9 mouse cellular contexts compared by ENCODE assay signal in genomic region chr2:90903398-90903797, GRCm38 (mm10). TPM values are rescaled to one million over a fixed set of nuclear protein-coding genes. Genes with fewer than 3 reads are reported as not detected.
A peak's percentile ranks its signal among the peaks of the same experiment; 100 is the strongest.
DNase-seq lines count a peak whose midpoint lies in the region; ATAC-seq and TF ChIP-seq lines count a peak whose summit lies in the region.
"Had no signal": no experiment of that assay in that cellular context is flagged by ENCODE, and none has a peak within 500 bp of the region (broad histone marks: within the 10 kb centered on the region; RNA-seq: fewer than 3 reads in every experiment).

No protein-coding gene starts in this region.

- peak overlapping the region; percentile 89 for H3K4me3 ChIP-seq in kidney, postnatal 0 days (replicated peaks; ENCODE audit: low read depth, low read length)
- H3K4me3 ChIP-seq in embryonic facial prominence, embryonic 10.5 days = peak overlapping the region; percentile 92
- H3K4me3 ChIP-seq in intestine, embryonic 14.5 days (ENCODE audit: low read depth, low read length) = peak overlapping the region; percentile 79
- H3K4me3 ChIP-seq in midbrain, postnatal 0 days (ENCODE audit: low read depth, low read length) = peak overlapping the region; percentile 91

- no peak for ATAC-seq in kidney, postnatal 0 days (replicated peaks; ENCODE audit: low FRiP score, low read depth)
- ATAC-seq in intestine, embryonic 14.5 days (replicated peaks; ENCODE audit: low FRiP score, low TSS enrichment, low read depth) = no peak
- ATAC-seq in midbrain, postnatal 0 days (ENCODE audit: low FRiP score) = no peak

- peak overlapping the region; percentile 70 for H3K4me2 ChIP-seq in kidney, postnatal 0 days (ENCODE audit: low read length)
- peak overlapping the region; percentile 87 for H3K4me2 ChIP-seq in intestine, embryonic 14.5 days (ENCODE audit: low read length)
- peak overlapping the region; percentile 68 for H3K4me2 ChIP-seq in midbrain, postnatal 0 days (ENCODE audit: low read depth, low read length, poor library complexity, severe bottlenecking)

- no peak for TF ChIP-seq CTCF in kidney, postnatal 0 days (IDR thresholded peaks at IDR 0.05; ENCODE audit: low read depth)
- TF ChIP-seq CTCF in midbrain, postnatal 0 days (IDR thresholded peaks at IDR 0.05) = no peak

- H3K4me1 ChIP-seq in kidney, postnatal 0 days (replicated peaks; ENCODE audit: insufficient read depth, low read length) = 0 out of 2 replicates have a peak, but pooled peaks cover 12% of the 10 kb centered on the region
- peaks cover 23% of the 10 kb centered on the region for H3K4me1 ChIP-seq in embryonic facial prominence, embryonic 10.5 days
- H3K4me1 ChIP-seq in intestine, embryonic 14.5 days (replicated peaks; ENCODE audit: control insufficient read depth, insufficient read depth, low read length) = peaks cover 20% of the 10 kb centered on the region
- 0 out of 2 replicates have a peak, but pooled peaks cover 2% of the 10 kb centered on the region for H3K4me1 ChIP-seq in midbrain, postnatal 0 days (ENCODE audit: insufficient read depth, low read length)

- H3K9ac ChIP-seq in kidney, postnatal 0 days (ENCODE audit: low read depth, low read length) = peak overlapping the region; percentile 89
- peak overlapping the region; percentile 92 for H3K9ac ChIP-seq in intestine, embryonic 14.5 days (ENCODE audit: low read length)
- peak overlapping the region; percentile 97 for H3K9ac ChIP-seq in midbrain, postnatal 0 days (replicated peaks; ENCODE audit: low read length, poor library complexity, severe bottlenecking)

- H3K27me3 ChIP-seq in kidney, postnatal 0 days (ENCODE audit: insufficient read depth, low read length) = no peaks in the 10 kb centered on the region
- H3K27me3 ChIP-seq in embryonic facial prominence, embryonic 10.5 days (replicated peaks; ENCODE audit: low read depth, poor library complexity, severe bottlenecking) = no peaks in the 10 kb centered on the region
- H3K27me3 ChIP-seq in intestine, embryonic 14.5 days (replicated peaks; ENCODE audit: control insufficient read depth, insufficient read depth, low read length) = no peaks in the 10 kb centered on the region
- no peaks in the 10 kb centered on the region for H3K27me3 ChIP-seq in midbrain, postnatal 0 days (ENCODE audit: insufficient read depth, low read length)

- WGBS in kidney, postnatal 0 days = 78% methylated on average over 2 of the region's 2 CpGs
- 89% methylated on average over 2 of the region's 2 CpGs for WGBS in embryonic facial prominence, embryonic 10.5 days
- WGBS in intestine, embryonic 14.5 days = 67% methylated on average over 2 of the region's 2 CpGs
- 85% methylated on average over 2 of the region's 2 CpGs for WGBS in midbrain, postnatal 0 days

- no peaks in the 10 kb centered on the region for H3K9me3 ChIP-seq in kidney, postnatal 0 days (replicated peaks; ENCODE audit: low read length)
- H3K9me3 ChIP-seq in embryonic facial prominence, embryonic 10.5 days = no peaks in the 10 kb centered on the region
- H3K9me3 ChIP-seq in intestine, embryonic 14.5 days (ENCODE audit: control insufficient read depth, low read length) = no peaks in the 10 kb centered on the region
- no peaks in the 10 kb centered on the region for H3K9me3 ChIP-seq in midbrain, postnatal 0 days (ENCODE audit: low read length)

- peaks cover 17% of the 10 kb centered on the region for H3K36me3 ChIP-seq in kidney, postnatal 0 days (ENCODE audit: insufficient read depth, low read length)
- peaks cover 71% of the 10 kb centered on the region for H3K36me3 ChIP-seq in embryonic facial prominence, embryonic 10.5 days (replicated peaks)
- peaks cover 52% of the 10 kb centered on the region for H3K36me3 ChIP-seq in intestine, embryonic 14.5 days (ENCODE audit: control insufficient read depth, insufficient read depth, low read length)
- peaks cover 17% of the 10 kb centered on the region for H3K36me3 ChIP-seq in midbrain, postnatal 0 days (ENCODE audit: insufficient read depth, low read length)

- DNase-seq in kidney, postnatal 0 days (ENCODE audit: low spot score) = no peak
- DNase-seq in kidney, adult 9 months = no peak
- DNase-seq in embryonic facial prominence, embryonic 10.5 days (ENCODE audit: low spot score) = no peak
- DNase-seq in intestine, embryonic 14.5 days (ENCODE audit: low spot score) = no peak
- DNase-seq in midbrain, postnatal 0 days (ENCODE audit: low spot score) = no peak
- no peak for DNase-seq in spleen, adult 18-20 months
- DNase-seq in cerebellum, postnatal 25 days = no peak
- no peak for DNase-seq in gastrocnemius, postnatal 4 days (ENCODE audit: low spot score in 2 of 2)
- DNase-seq: kidney, postnatal 25 days had no signal

- H3K27ac ChIP-seq in kidney, postnatal 0 days = peak overlapping the region; percentile 95; the same call in 1 of the 2 replicates
- no peak overlapping the region; the same call in 1 of the 2 replicates for H3K27ac ChIP-seq in embryonic facial prominence, embryonic 10.5 days (replicated peaks)
- H3K27ac ChIP-seq in intestine, embryonic 14.5 days (ENCODE audit: low read depth) = no peak overlapping the region
- no peak overlapping the region for H3K27ac ChIP-seq in midbrain, postnatal 0 days (ENCODE audit: low read depth, low read length)

RNA-seq across cellular contexts. Expression of gene Kbtbd4, which starts 1.1 kb away (rescaled TPM):
- polyA plus RNA-seq in kidney, postnatal 0 days (2015; fragmentation: Nextera tagmentation; extraction: Ambion mirVana) = 32.7 and 33.8 TPM in 2 replicates
- 58.1 and 59.4 TPM in 2 replicates for polyA plus RNA-seq in embryonic facial prominence, embryonic 10.5 days (2016; fragmentation: Nextera tagmentation; extraction: Ambion mirVana)
- 26.3 and 32.4 TPM in 2 replicates for polyA plus RNA-seq in intestine, embryonic 14.5 days (2014; fragmentation: Nextera tagmentation; extraction: Ambion mirVana)
- total RNA-seq in midbrain, postnatal 0 days (2014; rRNA removed) = 47.7 and 50.5 TPM in 2 replicates
- polyA plus RNA-seq in midbrain, postnatal 0 days (2015; fragmentation: Nextera tagmentation; extraction: Ambion mirVana) = 60.0 and 60.4 TPM in 2 replicates
- 10 to 100 TPM; 19.6 to 23.5 TPM for total RNA-seq in gastrocnemius, postnatal 4 days (2021)

RNA-seq across cellular contexts. Expression of gene Ndufs3, which starts 1.2 kb away (rescaled TPM):
- polyA plus RNA-seq in kidney, postnatal 0 days (2015; fragmentation: Nextera tagmentation; extraction: Ambion mirVana) = 322 and 331 TPM in 2 replicates
- polyA plus RNA-seq in embryonic facial prominence, embryonic 10.5 days (2016; fragmentation: Nextera tagmentation; extraction: Ambion mirVana) = 201 and 206 TPM in 2 replicates
- 244 and 251 TPM in 2 replicates for polyA plus RNA-seq in intestine, embryonic 14.5 days (2014; fragmentation: Nextera tagmentation; extraction: Ambion mirVana)
- total RNA-seq in midbrain, postnatal 0 days (2014; rRNA removed) = 158 and 196 TPM in 2 replicates
- 251 and 258 TPM in 2 replicates for polyA plus RNA-seq in midbrain, postnatal 0 days (2015; fragmentation: Nextera tagmentation; extraction: Ambion mirVana)
- 100 to 1,000 TPM; 329 to 331 TPM for total RNA-seq in gastrocnemius, postnatal 4 days (2021)

RNA-seq across cellular contexts. Expression of gene C1qtnf4, which starts 17.7 kb away (rescaled TPM):
- 23.0 and 28.0 TPM in 2 replicates for polyA plus RNA-seq in kidney, postnatal 0 days (2015; fragmentation: Nextera tagmentation; extraction: Ambion mirVana)
- 2.8 and 4.9 TPM in 2 replicates for polyA plus RNA-seq in embryonic facial prominence, embryonic 10.5 days (2016; fragmentation: Nextera tagmentation; extraction: Ambion mirVana)
- 9.6 and 11.3 TPM in 2 replicates for polyA plus RNA-seq in intestine, embryonic 14.5 days (2014; fragmentation: Nextera tagmentation; extraction: Ambion mirVana)
- 488 and 629 TPM in 2 replicates for total RNA-seq in midbrain, postnatal 0 days (2014; rRNA removed)
- 245 and 271 TPM in 2 replicates for polyA plus RNA-seq in midbrain, postnatal 0 days (2015; fragmentation: Nextera tagmentation; extraction: Ambion mirVana)
- 10 to 100 TPM in 1 of 2 experiments, 1 to 10 TPM in 1; 7.5 to 10.1 TPM for total RNA-seq in gastrocnemius, postnatal 4 days (2021)

RNA-seq across cellular contexts. Expression of gene Celf1, which starts 36.8 kb away (rescaled TPM):
- 59.3 and 65.5 TPM in 2 replicates for polyA plus RNA-seq in kidney, postnatal 0 days (2015; fragmentation: Nextera tagmentation; extraction: Ambion mirVana)
- 139 and 145 TPM in 2 replicates for polyA plus RNA-seq in embryonic facial prominence, embryonic 10.5 days (2016; fragmentation: Nextera tagmentation; extraction: Ambion mirVana)
- polyA plus RNA-seq in intestine, embryonic 14.5 days (2014; fragmentation: Nextera tagmentation; extraction: Ambion mirVana) = 70.6 and 73.7 TPM in 2 replicates
- total RNA-seq in midbrain, postnatal 0 days (2014; rRNA removed) = 82.5 and 85.4 TPM in 2 replicates
- polyA plus RNA-seq in midbrain, postnatal 0 days (2015; fragmentation: Nextera tagmentation; extraction: Ambion mirVana) = 62.9 and 69.5 TPM in 2 replicates
- 10 to 100 TPM; 70.6 to 88.9 TPM for total RNA-seq in gastrocnemius, postnatal 4 days (2021)

RNA-seq across cellular contexts. Expression of gene Mtch2, which starts 56.4 kb away (rescaled TPM):
- polyA plus RNA-seq in kidney, postnatal 0 days (2015; fragmentation: Nextera tagmentation; extraction: Ambion mirVana) = 188 and 209 TPM in 2 replicates
- 248 and 251 TPM in 2 replicates for polyA plus RNA-seq in embryonic facial prominence, embryonic 10.5 days (2016; fragmentation: Nextera tagmentation; extraction: Ambion mirVana)
- polyA plus RNA-seq in intestine, embryonic 14.5 days (2014; fragmentation: Nextera tagmentation; extraction: Ambion mirVana) = 311 TPM in 2 replicates
- total RNA-seq in midbrain, postnatal 0 days (2014; rRNA removed) = 121 and 124 TPM in 2 replicates
- 195 and 210 TPM in 2 replicates for polyA plus RNA-seq in midbrain, postnatal 0 days (2015; fragmentation: Nextera tagmentation; extraction: Ambion mirVana)
- 100 to 1,000 TPM; 116 to 138 TPM for total RNA-seq in gastrocnemius, postnatal 4 days (2021)
